Mouse (Mus musculus) mouse embryonic stem cell (cell line): ENCODE results near the gene Prkd3.

Experiments used
- in situ Hi-C, 2 experiments: fragments of 300-500 bp; cut with MboI; formaldehyde crosslinking; loops; 1 replicate in 1 of 2; 3 replicates in 1 of 2; pipeline ENCODE4 v1.14.3; 2019 to 2020; ENCODE audit warnings: low sequenced_read_pairs in 2 of 2, low pct_unique_long_range_greater_than_20kb in 1 of 2, mixed read lengths in 1 of 2; ENCODE audit not compliant: unreplicated experiment in 1 of 2

Prkd3 gene

GRCm38 (mm10) chr17:79015831-79016230, 4.8 kb downstream of the Prkd3 start:
- in situ Hi-C loops = no loop called here

- in situ Hi-C loops = no loop called here
Observed at GRCm38 (mm10) chr17:79014911-79015685, 5.5 kb downstream of the Prkd3 start.

- in situ Hi-C loops = no loop called here
Observed at GRCm38 (mm10) chr17:79013625-79014024, 7.0 kb downstream of the Prkd3 start.

- in situ Hi-C loops = no loop called here
Observed at GRCm38 (mm10) chr17:78999745-79000270, 20.8 kb downstream of the Prkd3 start.

GRCm38 (mm10) chr17:78999189-78999588, 21.4 kb downstream of the Prkd3 start:
- in situ Hi-C loops = no loop called here

GRCm38 (mm10) chr17:78998130-78998529, 22.5 kb downstream of the Prkd3 start:
- in situ Hi-C loops = no loop called here

GRCm38 (mm10) chr17:78994931-78995820, 25.4 kb downstream of the Prkd3 start:
- in situ Hi-C loops = no loop called here

- in situ Hi-C loops = no loop called here
Observed at GRCm38 (mm10) chr17:78994382-78994781, 26.2 kb downstream of the Prkd3 start.

GRCm38 (mm10) chr17:78993670-78994069, 26.9 kb downstream of the Prkd3 start:
- in situ Hi-C loops = no loop called here

GRCm38 (mm10) chr17:78992303-78993027, 28.2 kb downstream of the Prkd3 start:
- in situ Hi-C loops = no loop called here

- in situ Hi-C loops = no loop called here
Observed at GRCm38 (mm10) chr17:78991549-78991948, 29.1 kb downstream of the Prkd3 start.

- in situ Hi-C loops = no loop called here
Observed at GRCm38 (mm10) chr17:78989015-78989414, 31.6 kb downstream of the Prkd3 start.

- in situ Hi-C loops = no loop called here
Observed at GRCm38 (mm10) chr17:78983736-78984135, 36.9 kb downstream of the Prkd3 start.

- in situ Hi-C loops = no loop called here
Observed at GRCm38 (mm10) chr17:78983166-78983565, 37.5 kb downstream of the Prkd3 start.

- in situ Hi-C loops = loop anchor here in 1 of 2 experiments (25.0 kb wide), 1 partner anchor 619 kb away; no protein-coding TSS in a partner anchor
Observed at GRCm38 (mm10) chr17:78968500-78968899, 52.1 kb downstream of the Prkd3 start.

- in situ Hi-C loops = loop anchor here in 1 of 2 experiments (25.0 kb wide), 1 partner anchor 621 kb away; no protein-coding TSS in a partner anchor
Observed at GRCm38 (mm10) chr17:78966092-78966883, 54.3 kb downstream of the Prkd3 start.

GRCm38 (mm10) chr17:78964387-78964786, 56.2 kb downstream of the Prkd3 start:
- in situ Hi-C loops = loop anchor here in 1 of 2 experiments (25.0 kb wide), 1 partner anchor 623 kb away; no protein-coding TSS in a partner anchor

- in situ Hi-C loops = loop anchor here in 1 of 2 experiments (25.0 kb wide), 1 partner anchor 628 kb away; no protein-coding TSS in a partner anchor
Observed at GRCm38 (mm10) chr17:78959473-78959872, 61.1 kb downstream of the Prkd3 start.
